Mouse (Mus musculus) liver, adult 2 months (tissue): Measurements from ENCODE around the gene Slc35e3.

ENCODE experiments used
- CTCF ChIP-seq: fragments of 200-500 bp; IDR thresholded peaks from 2 replicates; pipeline ENCODE4 v1.5.1; 2011; ENCODE audit warnings: low read depth, low read length, control low read depth
- POLR2A ChIP-seq: fragments of 200-500 bp; IDR thresholded peaks from 2 replicates; pipeline ENCODE4 v1.6.1; 2011; ENCODE audit warnings: low read length, control low read depth; ENCODE audit not compliant: insufficient read depth; ENCODE audit errors: extremely low read depth

DNA sequence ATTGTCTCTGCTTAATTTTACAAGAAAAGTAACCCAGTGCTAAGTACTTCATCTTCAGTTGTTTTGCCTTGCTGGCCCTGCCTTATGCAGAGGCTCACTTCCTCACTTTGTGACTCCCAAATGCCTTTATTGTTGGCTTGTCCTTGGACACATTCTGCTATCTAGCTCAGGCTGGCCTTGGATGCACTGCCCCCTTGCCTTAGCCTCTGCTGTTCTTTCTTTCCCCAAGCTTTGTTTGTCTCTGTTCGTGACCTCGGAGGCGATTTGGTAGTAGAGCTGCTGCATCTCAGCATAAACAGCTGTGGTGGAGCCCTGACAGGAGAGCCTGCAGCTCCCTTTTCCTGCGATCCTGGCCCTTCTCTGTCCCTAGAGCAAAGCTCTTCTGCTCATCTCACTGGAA, 49.0 kb upstream of the Slc35e3 start:
- TF ChIP-seq CTCF (no peak), POLR2A (no peak)
